Mouse (Mus musculus) left cerebral cortex, adult 18-20 months (tissue): Measurements from ENCODE around the gene Tnk2. TPM values are rescaled to one million over a fixed set of nuclear protein-coding genes. Genes with fewer than 3 reads are reported as not detected.

Experiments
- DNase-seq, 2 experiments: peaks; one replicate each; pipeline ENCODE4 v3.0.0; 2021 to 2022; ENCODE audit warnings: low spot score in 2 of 2, mixed read lengths in 1 of 2
- long read RNA-seq, 2 experiments: library from polyadenylated mRNA; stranded (forward); transcript quantifications; one replicate each; pipeline ENCODE4 v2.0.0; 2021
- total RNA-seq, 2 experiments: library from RNA; stranded (reverse); gene quantifications; 2 replicates each; pipeline ENCODE4 v1.2.3; 2021

Gene Tnk2
- total RNA-seq, result 100 to 1,000 TPM; 245 to 253 TPM
- long read RNA-seq, experiment 1, full-length matches to known transcripts, result 12 of 142 reads
- long read RNA-seq, experiment 1, partial matches to known transcripts, result 108 of 142 reads
- long read RNA-seq, experiment 1, other reads (novel, unspliced or antisense), result 22 of 142 reads
- long read RNA-seq, experiment 2, full-length matches to known transcripts, result 13 of 92 reads
- long read RNA-seq, experiment 2, partial matches to known transcripts, result 68 of 92 reads
- long read RNA-seq, experiment 2, other reads (novel, unspliced or antisense), result 11 of 92 reads

DNA sequence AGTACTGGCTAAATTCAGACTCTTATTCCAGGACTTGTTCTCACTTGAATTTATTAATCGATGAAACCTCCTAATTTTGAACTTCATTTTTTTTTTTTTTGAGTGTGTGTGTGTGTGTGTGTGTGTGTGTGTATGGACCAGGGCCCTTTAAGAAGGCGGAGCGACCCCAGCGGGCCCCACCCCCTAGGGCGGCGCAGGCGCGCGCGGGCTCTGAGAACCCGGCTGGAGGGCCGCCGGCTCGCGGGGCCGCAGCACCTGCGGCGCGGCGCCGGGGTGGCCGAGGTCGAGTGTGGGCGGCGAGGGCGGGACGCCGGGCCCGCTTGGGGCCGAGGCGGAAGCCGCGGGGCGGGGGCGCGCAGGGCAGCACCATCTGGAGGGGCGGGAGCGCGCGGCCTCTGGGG, at the start of gene Tnk2:
Gene Tnk2 (plus strand): TSS at position 214 of the 401 bp plus-strand sequence.
- DNase-seq, result peak; percentile 78 to 89

DNA sequence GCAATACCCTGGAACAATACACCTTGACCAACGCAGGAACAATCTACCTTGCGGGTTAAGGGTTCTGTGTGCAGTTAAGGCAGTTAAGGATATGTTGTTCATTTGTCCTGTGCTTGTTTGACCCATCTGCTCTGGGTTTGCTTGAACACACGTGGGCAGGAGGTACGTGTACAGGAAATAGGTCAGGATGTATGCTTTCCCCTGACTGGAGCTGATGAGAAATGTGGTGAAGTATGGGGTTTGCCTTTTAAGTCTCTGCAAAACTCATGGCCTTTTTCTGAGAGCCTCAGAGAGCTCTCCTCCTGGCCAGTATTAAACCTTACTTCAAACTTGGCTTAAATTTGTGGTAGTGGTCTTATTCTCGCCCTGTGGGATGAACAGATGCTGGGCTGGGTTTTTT, 49.8 kb upstream of the Tnk2 start:
- DNase-seq, result no peak

- DNase-seq, result no peak
Measured at GRCm38 (mm10) chr16:32594701-32595100, 49.0 kb upstream of the Tnk2 start.

GRCm38 (mm10) chr16:32595142-32595855, 48.4 kb upstream of the Tnk2 start:
- DNase-seq, result no peak

DNA sequence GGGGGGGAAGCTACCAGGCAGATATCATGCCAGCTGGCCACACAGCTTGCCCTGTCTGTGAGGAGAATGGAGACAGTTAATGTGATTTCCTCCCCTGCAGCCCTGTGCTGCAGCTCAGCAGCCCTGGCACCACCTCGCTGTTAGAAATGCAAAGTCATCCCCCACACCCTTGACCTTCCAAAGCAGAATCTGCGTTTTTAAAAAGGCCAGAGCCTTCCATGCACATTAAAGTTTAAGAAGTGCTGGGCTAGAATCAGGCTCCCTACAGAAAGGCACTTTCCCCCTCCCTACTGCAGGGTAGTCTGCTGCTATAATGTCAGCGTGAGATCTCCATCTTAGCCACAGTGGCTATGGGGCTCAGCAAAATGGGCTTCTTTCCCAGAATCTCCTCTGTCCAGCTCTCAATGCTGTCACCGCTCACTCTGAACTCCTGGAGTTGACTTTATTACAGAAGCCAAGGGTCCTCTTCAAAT, 45.7 kb upstream of the Tnk2 start:
- DNase-seq, result no peak

- no peak for DNase-seq
Measured at GRCm38 (mm10) chr16:32599151-32599550, 44.5 kb upstream of the Tnk2 start.

DNA sequence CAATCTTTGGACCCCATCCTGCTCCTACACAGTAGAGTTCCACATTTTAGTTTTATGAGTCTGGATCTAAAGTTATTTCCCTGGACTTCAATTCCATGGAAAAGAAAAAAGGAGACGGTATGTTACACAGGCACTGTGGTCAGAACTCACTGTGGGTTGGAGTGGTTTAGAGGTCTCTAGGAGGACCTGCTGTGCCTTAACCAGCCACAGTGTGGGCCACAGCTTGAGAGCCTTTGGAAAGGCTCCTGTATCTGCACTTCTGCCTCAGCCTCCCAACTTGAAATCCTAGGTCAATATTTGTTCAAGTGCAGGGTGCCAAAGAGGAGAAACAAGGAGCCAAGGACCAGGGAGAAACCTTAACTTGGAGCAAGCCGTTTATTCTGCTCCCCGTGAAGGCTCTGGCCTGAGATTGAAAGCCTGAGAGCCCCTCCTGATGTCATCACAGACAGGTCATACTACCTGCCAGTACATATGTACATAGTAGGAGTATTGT, 41.4 kb upstream of the Tnk2 start:
- DNase-seq, result no peak

- no peak for DNase-seq
Measured at GRCm38 (mm10) chr16:32607562-32608343, 35.9 kb upstream of the Tnk2 start.

DNA sequence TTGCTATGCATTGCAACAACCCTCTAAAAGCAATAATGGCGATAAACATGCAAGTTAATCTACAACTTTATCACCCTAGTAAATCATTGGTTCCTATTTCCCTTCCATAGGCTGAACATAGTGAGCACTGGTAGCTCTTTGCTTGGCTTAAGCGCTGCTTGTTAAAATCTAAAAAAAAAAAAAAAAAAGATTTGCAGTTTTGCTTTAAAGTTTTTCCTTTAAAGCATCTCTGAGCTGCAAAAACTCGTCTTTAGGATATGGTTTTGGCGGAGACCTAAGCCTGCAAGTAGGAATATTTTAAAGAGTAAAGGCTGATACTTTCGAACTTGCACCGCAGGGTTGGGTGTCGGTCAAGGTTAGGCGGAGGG, 35.3 kb upstream of the Tnk2 start:
- no peak for DNase-seq

DNA sequence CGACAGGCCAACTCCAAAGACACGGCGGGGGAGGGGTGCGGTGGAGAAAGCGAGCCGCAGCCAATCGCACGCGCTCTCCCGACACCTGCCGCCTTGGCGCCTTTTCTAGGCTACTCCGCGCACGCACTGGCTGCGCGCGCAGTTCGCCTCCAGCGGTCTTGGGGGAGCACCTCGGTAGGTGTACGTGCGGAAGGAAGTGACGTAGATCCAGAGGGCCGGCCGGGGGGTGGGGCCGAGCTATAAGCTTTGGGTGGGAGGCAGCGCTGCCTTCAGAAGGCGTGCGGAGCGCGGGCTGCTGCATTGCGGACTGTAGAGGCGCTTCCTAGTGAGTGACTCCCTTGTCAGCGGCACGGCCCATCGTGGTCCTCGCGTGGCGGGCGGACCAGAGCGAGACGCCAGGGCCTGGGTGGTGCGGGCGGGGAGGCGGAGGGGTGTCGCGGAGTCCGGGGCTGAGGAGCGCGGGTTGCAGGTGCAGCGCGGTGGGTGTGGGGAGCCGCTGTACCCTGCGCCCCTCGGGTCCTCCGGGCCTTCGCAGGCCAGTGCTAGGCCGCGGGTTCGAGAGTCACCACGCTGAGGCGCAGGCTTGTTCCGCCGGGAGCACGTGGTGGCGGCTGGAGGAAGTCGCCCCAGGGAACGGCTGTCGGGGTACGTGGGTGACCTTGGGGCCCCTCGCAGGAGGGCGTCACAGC, 34.8 kb upstream of the Tnk2 start, which contains the start of gene Tfrc:
Gene Tfrc (plus strand): TSS at position 209 of the 689 bp plus-strand sequence.
- peak; percentile 94 to 96 for DNase-seq

GRCm38 (mm10) chr16:32609401-32609779, 34.3 kb upstream of the Tnk2 start:
- DNase-seq, result peak in 1 of 2 experiments; percentile 6

- no peak for DNase-seq
Measured at GRCm38 (mm10) chr16:32610460-32611255, 33.0 kb upstream of the Tnk2 start.

- no peak for DNase-seq
Measured at GRCm38 (mm10) chr16:32612052-32612451, 31.6 kb upstream of the Tnk2 start.

DNA sequence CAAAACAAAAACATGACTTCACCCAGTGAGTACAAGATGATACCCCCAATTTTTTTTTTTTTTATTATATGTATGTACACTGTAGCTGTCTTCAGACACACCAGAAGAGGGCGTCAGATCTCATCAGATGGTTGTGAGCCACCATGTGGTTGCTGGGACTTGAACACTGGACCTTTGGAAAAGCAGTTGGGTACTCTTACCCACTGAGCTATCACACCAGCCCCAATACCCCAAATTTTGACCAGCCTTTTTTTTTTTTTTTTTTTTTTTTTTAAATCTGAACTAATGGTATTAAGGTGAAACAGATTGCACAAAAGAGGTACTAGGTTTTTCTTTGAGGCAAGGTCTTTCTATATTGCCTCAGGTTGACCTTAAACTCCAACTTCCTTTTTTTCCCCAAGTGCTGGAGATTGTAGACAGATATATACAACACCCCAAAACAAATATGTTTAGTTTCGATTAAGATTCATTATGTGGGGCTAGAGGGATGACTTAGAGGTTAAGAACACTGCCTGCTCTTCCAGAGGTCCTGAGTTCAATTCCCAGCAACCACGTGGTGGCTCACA, 30.3 kb upstream of the Tnk2 start:
- DNase-seq, result no peak

DNA sequence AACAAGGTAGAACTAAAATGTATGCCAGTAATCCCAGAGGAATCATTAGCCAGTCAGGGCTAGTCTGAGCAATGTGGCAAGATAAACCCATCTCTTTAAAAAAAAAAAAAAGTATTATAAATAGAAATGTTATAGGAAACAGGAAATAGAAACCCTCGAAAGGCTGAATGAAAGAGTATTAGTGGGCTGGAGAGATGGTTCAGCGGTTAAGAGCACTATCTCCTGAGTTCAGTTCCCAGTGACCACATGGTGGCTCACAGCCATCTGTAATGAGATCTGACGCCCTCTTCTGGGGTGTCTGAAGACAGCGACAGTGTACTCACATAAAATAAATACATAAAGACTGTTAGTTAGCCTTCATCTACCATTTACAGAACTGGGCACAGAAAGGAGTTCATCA, 29.6 kb upstream of the Tnk2 start:
- no peak for DNase-seq

DNA sequence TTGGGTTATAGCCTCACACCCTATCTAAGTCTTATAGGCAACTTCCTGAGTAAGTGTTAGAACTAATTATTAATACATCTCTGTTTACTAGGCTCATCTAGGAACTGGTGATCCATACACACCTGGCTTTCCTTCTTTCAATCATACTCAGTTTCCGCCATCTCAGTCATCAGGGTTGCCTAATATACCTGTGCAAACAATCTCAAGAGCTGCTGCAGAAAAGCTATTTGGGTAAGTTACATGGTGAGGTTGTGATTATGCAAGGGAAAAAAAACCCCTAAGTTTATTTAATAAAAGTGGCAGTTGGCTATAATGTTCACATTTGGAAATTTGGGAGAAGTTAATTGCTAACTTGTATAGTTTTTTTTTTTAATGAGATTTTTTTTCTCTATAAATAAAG, 24.7 kb upstream of the Tnk2 start:
- DNase-seq, result no peak

GRCm38 (mm10) chr16:32628140-32628539, 15.5 kb upstream of the Tnk2 start:
- DNase-seq, result no peak

- no peak for DNase-seq
Measured at GRCm38 (mm10) chr16:32632328-32632824, 11.3 kb upstream of the Tnk2 start.

- no peak for DNase-seq
Measured at GRCm38 (mm10) chr16:32633486-32634012, 10.1 kb upstream of the Tnk2 start.
